Mouse (Mus musculus) c-Kit-negative CD71-positive TER-119-positive erythroid progenitor cells, embryonic 14.5 days (primary cell): Measurements from ENCODE around the gene Vwa7.
"Not testable (repeated sequence)": the region's sequence is repeated elsewhere in the genome, so short reads cannot be mapped to it uniquely, and the experiment has no call there.

Experiments
- DNase-seq: peaks from one replicate; pipeline ENCODE4 v3.0.0-alpha.2; 2013; ENCODE audit warnings: low read depth, low spot score

Gene Vwa7

DNA sequence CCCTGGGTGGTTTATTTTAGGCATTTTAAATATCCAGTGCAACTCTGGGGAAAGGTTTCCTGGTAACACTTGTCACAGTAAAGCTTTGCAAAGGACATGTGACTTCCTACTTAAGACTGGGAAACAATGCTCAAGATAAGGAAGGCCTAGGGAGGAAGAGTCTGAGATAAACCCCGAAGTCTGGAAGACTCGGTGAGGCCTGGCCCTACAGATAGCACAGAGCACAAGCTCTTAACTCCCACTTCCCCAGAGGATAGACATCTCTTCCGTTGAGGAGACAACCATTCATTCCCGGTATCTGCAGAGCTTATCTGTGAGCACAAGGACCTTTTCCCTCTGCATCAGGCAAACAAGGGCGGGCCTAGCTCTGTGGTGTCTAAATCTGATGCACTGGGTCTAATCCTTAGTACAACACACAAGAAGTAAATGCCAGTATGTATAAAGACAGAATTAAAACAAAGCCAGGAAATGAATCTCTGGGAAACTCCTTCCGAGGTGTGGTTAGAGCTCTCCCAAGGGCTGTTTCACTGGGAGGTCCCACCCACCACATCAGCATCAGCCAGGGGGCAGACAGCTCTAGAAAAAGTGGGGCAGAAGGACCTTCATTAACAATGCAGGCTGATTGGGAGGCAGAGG lies 5.6 kb downstream of the Vwa7 start:
- DNase-seq = no peak

DNA sequence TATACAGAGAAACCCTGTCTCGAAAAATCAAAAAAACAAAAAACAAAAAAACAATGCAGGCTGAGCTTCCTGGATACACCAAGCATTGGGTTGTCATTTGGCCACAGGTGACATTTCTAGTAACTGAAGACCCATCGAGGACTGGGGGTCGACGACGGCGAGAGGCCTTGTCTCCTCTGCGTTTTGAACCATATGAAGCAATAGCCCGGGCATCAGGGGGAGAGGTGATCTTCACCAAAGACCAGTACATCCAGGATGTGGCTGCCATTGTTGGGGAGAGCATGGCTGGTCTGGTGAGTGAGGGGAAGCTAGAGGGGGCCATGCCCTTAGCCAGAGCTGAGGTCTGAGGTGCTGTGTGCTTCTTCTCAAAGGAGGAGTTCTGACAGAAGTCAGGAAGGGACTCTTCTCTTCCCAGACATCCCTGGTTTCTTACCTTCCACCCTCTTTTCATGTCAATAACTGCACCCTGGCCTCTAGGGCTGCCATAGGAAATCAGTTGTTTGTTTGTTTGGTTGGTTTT lies 6.2 kb downstream of the Vwa7 start:
- DNase-seq = no peak

DNA sequence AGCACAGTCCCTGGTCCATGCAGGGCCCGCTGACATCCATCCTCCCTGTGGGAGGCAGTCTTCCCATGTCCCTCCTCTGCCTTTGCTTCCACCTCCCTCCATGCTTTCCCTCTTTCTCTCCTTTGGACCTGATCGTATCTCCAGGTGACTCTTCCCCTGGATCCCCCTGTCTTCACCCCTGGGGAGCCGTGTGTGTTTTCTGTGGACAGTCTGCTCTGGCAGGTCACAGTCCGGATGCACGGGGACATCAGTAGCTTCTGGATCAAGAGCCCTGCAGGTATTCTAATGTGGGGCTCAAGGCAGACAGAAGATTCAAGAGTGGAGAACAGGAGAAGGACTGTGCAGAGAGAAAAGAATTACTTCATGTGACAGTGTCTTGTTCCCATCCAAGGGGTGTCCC lies 6.8 kb downstream of the Vwa7 start:
- no peak for DNase-seq

DNA sequence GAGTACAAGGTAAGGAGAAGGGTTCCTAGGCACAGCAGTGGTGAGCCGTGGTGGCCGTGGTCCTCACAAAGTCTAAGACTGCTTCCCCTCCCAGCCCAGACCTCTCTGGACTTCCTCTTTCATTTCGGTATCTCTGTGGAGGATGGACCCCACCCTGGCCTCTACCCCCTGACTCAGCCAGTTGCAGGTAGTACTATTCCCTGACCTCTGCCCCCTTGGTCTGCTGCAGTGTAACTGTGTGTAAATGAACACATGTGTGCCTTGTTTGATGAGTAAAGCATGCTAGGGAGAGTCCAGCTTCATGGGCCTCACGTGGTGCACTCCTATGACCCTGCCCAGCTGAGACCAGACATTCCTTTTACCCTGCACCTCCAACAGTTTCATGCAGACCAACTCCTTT lies 7.4 kb downstream of the Vwa7 start:
- DNase-seq = no peak

DNA sequence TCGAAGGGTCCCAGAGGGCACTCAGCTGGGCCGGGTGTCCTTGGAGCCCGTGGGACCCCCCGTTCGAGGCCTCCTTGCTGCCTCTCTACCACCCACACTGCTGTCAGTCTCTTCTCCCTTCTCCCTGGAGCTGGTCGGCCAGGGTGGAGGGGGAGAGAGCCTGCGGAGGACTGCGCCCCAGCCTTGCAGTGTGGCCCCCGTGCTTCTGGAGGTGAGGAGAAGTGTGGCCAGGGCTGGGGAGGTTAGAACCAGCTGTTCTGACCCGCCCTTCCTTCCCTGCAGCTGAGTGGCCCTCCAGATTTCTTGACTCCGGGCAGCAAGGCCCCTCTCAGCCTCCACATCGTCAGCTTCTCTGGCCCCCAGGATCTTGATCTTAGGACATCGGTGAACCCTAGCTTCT lies 7.9 kb downstream of the Vwa7 start:
- no peak for DNase-seq

DNA sequence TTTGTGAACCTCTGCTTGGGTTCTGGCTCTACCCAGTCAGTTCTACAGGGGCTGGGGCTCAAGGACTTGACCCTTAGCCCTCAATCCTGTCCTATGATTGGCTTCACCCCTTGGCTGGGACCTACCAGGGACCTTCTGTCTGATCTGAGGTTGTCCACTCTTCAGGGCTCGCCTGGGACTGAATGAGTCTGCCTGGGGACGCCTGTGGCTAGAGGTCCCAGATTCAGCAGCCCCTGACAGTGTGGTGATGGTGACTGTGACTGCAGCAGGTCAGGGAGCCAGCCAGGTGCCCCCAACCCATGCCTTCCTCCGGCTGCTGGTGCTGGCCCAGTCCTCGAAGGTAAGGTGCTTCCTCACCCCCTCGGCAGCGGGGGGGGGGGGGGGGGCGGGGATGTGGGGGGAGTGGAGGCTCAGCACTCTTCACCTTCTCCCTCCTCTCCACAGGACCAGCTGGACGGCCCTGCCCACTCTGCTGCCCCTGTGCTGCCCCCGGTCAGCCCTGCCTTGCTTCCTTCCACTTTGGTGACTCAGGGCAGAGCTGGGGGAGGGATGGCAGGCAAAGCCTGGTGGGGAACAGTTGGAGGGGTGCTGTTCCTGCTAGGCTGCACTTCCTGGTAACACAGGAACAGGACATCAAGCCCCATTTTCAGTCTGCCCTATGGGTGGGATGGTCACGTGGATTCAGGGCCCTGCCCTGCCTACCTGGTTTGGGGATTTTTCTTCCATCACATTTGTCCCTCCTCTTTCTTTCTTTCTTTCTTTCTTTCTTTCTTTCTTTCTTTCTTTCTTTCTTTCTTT lies 8.5 kb downstream of the Vwa7 start:
- no peak for DNase-seq

DNA sequence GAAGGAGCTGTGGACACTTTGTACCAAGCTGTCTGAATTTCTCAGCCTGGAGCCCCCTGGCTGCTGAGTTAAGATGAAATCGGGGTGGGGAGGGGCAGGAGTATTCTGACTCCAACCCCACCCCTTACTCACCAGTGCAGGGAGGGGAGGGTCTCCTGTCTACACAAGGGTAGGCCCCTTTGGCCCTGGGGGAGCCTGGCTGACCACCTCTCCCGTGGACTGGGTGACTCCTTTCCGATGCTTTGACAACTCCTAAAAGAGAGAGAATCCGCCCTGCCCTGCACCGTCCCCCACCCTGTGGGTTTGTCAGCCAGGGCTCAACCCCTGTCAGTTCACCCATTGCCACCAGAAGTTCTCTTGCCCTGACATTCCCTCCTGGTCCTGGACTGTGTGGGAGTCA lies 9.8 kb downstream of the Vwa7 start:
- DNase-seq = no peak

DNA sequence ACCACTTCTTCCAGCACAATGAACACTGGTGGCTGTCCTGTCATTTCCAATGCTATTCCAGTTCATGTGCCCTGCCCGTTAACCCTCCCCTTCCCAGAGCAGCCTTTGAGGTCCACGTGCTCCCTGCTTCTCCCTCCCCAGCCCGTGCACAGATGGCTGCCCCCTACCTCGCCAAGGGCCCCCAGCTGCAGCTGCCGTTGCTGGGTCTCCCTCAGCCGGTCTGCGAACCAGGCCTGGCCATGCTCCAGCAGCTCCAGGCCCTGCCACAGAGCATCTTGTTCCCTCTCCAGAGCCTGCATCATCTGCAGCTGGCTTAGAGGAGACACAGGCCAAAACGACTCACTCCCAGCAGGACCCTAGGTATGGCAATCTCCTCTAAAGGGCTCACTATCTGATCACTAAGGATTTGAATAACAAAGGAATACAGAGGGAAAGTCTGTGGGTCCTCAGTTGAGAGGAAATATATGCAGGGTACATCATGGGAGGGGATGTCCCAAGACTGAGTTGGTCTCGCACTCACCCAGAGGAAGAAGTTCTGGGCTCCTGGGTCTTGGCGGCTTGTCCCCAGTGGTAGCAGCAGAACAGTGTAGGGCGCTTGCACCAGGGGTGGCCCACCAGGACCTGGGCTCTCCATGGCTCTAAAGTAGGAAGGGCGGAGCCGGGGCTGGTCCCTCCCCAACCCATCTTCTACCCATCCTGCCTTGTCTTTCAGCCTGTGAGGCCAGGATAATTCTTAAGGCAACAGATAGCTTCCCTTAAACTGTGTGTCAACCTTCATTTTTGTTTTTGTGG lies 11.1 kb downstream of the Vwa7 start, which contains the start of gene Sapcd1:
TSS of gene Sapcd1 (minus strand) at position 740 of the 792 bp plus-strand sequence.
- no peak for DNase-seq

DNA sequence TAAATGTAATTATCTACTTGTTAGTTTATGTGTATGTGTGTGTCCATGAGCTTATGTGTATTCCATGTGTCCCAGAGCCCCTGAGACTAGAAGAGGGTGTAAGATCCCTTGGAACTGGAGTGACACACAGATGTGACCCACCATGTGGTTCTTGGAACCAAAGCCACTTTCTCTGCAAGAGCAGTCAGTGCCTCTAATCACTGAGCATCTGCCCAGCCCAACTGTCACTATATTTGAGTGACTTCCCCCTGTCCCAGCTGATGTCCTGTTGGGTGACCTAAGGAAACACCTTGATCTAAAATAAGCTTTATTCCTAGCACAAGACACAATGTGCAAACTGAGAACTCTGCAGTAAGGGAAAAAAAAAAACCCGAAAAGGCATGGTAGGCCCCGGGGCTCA lies 11.9 kb downstream of the Vwa7 start:
- no peak for DNase-seq

DNA sequence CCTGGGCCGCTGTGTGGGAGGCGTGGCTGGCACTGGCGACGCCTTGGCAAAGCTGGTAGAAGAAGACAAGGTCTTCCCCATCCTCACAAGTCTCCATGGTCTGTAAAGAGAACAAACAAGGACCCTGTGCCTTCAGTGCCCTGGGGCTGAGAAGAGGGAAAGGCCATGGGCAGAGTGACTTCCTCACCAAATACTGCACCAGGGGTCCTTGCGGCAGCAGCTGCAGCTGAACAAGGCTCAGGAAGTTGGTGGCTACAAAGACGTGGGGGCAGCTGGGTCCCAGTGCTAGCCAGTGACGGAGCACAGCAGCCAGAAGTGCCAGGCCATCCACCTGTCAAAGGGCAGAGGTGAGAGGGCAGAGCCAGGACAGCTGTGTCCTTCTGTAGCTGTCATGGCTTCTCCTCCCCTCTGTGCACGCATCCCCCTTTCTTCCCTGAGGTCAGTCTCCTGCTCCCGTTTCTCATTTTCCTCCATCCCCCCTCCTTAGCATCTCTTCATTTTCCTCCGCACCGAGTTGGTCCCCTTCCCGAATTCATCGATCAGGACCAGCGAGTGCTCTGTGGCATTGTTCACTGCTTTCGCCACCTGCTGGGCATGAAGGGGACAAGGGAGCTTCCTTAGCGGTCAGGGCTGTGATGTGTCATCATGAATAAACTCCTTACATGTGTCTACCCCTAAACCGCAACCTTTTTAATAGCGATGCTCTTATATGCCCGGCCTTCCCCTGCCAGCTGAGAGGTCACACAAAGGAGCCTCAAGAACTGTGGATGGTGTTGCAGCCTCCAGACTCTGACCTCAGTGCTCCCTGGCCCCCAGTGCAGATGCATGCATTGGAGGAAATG lies 13.5 kb downstream of the Vwa7 start:
- DNase-seq = no peak

DNA sequence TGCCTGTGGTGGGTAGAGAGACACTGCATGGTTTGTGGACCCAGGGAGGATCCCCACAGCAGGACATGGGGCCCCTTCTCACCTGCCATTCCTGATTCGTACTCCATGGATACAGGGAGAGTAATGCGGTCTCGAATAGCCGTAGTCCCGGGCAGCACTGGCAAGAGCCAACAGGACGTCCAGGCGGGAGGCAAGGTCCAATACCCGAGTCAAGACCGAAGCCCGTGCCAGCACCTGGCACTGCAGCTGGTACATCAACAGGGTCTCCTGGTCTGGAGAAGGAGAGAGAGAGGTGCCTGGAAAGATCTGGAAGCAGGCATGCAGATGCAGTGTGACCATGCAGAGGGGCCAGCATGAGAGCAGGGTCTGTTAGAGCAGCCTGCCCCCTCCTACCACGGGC lies 14.9 kb downstream of the Vwa7 start:
- DNase-seq = no peak

DNA sequence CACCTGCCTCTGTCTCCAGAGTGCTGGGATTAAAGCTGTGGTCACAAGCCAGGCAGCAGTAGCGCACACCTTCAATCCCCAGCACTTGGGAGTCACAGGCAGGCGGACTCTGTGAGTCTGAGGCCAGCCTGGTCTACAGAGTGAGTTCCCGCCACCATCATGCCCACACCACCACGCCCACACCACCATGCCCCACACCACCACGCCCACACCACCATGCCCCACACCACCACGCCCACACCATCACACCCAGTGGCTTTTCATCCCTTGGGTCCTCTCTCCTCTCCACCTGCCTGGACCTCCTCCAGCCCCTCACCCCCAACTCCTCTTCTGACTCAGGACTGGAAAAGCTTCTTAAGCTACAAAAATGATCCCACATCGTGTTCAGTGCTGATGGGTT lies 15.5 kb downstream of the Vwa7 start:
- no peak for DNase-seq

DNA sequence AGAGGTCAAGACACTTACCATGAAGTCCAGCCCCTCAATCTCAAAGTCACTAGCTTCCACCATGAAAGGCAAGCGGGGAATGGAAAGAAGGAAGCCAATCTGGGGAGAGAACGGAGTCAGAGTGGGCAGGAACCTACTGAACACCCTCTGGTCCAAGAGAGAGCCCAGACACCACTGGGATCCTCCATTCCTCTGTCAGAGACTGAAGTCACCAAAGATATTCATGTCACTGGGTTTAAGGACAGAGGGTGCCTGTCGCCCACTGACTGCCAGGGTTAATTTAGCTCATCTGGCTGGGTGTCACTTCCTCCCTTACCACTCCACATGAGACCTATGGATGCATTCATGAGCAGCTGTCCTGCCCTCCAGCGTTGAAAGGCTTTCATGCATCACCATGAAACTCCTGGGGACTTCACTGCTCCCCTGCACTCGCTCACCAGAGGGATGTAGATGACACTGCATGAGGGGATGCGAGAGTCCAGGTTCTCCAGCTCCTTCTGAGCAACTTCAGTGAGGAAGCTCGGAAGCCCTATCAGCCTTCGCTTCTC lies 16.0 kb downstream of the Vwa7 start:
- DNase-seq = no peak

DNA sequence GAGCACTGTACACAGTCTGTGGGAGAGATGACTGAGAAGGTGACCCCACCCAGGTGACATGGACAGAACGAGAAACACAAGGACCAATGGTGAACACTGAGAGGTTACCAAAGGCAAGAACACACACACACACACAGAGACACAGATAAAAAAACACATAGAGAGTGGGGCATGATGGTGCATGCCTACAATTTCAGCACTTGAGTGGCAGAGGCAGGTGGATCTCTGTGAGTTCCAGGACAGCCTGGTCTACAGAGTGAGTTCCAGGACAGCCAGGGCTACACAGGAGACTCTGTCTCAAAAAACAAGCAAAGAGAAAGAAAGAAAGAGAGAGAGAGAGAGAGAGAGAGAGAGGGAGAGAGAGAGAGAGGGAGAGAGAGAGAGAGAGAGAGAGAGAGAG lies 17.3 kb downstream of the Vwa7 start:
- not testable (repeated sequence) for DNase-seq

DNA sequence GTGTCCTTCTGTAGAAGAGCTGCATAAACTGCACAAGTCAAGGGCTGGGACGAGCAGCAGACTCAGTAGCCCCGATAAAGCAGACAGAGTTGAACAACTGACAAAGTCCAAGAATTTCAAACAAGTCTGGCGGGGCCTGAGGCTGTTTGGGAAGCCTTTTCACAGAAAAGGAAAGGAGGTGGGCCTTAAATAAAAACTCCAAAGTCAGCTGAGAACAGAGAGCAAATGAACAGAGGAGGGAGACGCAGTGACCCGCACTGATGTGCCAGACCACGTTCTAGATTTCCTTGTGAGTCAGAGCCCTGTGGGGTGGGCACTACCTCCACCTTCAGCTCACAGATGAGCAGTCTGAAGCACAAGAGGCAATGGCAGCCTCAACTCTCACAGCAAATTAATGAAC lies 18.5 kb downstream of the Vwa7 start:
- no peak for DNase-seq

DNA sequence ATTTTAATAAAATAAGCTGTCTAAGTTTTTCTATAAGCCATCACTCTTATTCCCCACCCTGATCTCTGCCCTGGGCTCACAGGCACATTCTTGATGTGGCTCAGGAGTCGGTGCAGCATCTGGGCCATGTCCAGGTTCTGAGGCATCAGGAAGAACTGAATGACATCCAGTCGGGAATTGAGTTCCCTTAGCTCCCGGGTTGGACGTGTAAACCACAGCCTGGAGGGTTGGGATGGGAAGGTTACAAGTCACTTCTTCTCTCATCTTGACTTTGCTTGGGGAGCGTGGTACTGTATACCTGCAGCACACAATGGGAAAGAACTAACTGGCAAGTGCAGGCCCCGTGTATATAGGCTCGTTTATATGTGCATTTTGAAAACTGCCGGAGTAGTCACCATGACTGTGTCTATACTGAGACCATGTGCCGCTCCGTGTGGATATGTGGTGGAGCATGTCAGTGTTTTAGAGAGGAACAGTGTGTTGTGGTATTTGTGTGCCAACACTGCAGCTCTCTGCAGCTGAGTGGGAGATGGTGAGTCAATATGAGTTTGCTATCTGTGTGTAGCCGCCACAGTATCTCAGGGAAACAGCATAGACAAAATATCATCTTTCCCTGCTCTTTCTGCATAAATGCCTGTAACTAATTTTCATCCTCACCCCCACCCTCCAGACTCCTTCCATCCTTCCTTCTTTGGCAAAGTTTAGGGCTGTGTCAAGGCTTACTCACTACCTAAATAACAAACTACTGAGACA lies 22.9 kb downstream of the Vwa7 start:
- DNase-seq = no peak

DNA sequence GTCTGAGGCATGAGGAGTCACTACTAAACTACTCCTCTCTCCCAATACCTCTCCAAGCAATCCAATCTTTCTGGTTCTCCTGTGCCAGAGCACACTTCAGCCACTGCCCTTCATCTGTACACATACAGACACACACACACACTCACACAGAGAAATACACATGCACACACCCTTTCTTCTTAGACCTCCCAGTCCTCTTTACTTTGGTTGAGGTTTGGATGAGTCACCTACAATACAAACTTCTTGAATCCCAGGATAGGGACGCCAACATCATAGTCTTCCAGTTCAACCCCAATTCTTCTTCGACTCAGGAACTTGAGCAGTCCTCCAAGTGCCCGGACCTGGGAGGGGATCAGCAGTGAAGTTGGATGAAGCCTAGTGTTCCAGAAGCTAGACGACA lies 27.4 kb downstream of the Vwa7 start:
- DNase-seq = no peak

DNA sequence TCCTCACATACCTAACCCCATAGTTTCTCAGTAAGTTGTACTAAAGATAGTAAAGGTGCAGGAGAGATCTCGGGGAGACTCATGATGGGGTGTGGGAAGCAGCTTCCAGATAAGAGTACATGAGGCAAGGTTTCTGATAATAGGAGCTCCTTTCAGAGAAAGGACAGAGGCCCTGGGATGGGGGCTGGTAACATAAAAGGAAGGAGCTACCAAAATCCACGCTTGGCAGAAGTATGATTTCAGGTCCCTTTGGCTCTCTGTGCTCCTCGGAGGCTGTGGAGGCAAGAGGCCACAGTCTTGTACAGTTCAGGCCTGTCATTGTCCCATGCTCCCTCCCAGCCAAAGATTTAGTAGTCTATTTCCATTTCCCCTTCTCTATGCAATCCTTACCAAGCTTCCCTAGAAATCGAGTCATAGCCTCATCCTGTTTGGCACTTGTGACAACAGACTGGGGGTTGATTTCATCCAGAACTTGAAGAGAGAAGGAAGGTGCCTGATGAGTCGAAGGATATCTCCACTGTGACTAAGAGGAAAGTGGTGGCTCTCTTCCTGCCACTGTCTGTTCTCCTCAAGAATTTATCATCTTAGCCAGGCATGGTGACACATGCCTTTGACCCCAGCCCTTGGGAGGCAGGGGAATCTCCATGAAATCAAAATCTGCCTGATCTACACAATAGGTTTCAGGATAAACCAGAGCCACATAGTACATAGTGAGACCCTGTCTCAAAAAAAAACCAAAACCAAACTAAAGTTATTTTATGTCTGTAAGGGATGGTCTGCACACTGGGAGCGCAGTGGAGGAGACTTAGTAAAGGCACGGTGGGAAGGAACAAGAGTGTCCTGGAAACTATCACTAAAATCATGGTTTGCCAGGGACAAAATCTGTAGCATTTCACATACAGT lies 28.8 kb downstream of the Vwa7 start:
- no peak for DNase-seq
